Mouse (Mus musculus) stomach, embryonic 14.5 days (tissue): ENCODE measurements at regions not wholly inside any gene's neighbourhood (a gene's known extent, or its start where the extent isn't known, plus 50 kb on each side); places are given as distances from the start of the nearest gene placed in this dataset.
"Not testable (repeated sequence)": the region's sequence is repeated elsewhere in the genome, so short reads cannot be mapped to it uniquely, and the experiment has no call there.

Experiments used
- ATAC-seq: fragments of 200-750 bp; cut with Nextera tagmentation; 2 replicates; pipeline ENCODE4 v1.8.0; 2017; ENCODE audit warnings: low read depth, moderate TSS enrichment; ENCODE audit not compliant: insufficient number of reproducible peaks, insufficient read depth, low FRiP score
- H3K27ac ChIP-seq: fragments of 300-500 bp; sonication (generic); 2 replicates; pipeline ENCODE4 v1.5.1; 2014; ENCODE audit warnings: mild to moderate bottlenecking, low read length, moderate library complexity, mixed read lengths
- H3K27me3 ChIP-seq: fragments of 300-500 bp; sonication (generic); 2 replicates; pipeline ENCODE4 v1.6.1; 2014; ENCODE audit warnings: low read length, control low read depth, mixed read lengths; ENCODE audit not compliant: control insufficient read depth, insufficient read depth
- H3K36me3 ChIP-seq: fragments of 300-500 bp; sonication (generic); 2 replicates; pipeline ENCODE4 v1.6.1; 2014; ENCODE audit warnings: mild to moderate bottlenecking, control low read depth, low read length, moderate library complexity, mixed read lengths; ENCODE audit not compliant: control insufficient read depth, insufficient read depth
- H3K4me1 ChIP-seq: fragments of 300-500 bp; sonication (generic); 2 replicates; pipeline ENCODE4 v1.6.1; 2014; ENCODE audit warnings: low read length, control low read depth, mixed read lengths; ENCODE audit not compliant: control insufficient read depth, insufficient read depth
- H3K4me2 ChIP-seq: fragments of 300-500 bp; sonication (generic); replicated peaks from 2 replicates; pipeline ENCODE4 v1.6.1; 2014; ENCODE audit warnings: low read depth, low read length, control low read depth
- H3K4me3 ChIP-seq: fragments of 300-500 bp; sonication (generic); 2 replicates; pipeline ENCODE4 v1.5.1; 2014; ENCODE audit warnings: low read depth, low read length, control low read depth
- H3K9ac ChIP-seq: fragments of 300-500 bp; sonication (generic); replicated peaks from 2 replicates; pipeline ENCODE4 v1.6.1; 2014; ENCODE audit warnings: low read depth, mild to moderate bottlenecking, control low read depth, low read length, moderate library complexity, mixed read lengths
- H3K9me3 ChIP-seq: fragments of 300-500 bp; sonication (generic); 2 replicates; pipeline ENCODE4 v1.6.1; 2016; ENCODE audit warnings: low read depth, low read length, control low read depth; ENCODE audit not compliant: control insufficient read depth
- WGBS: fragments of 180-500 bp; shearing (Covaris S2); extraction: QIAGEN DNeasy Blood & Tissue Kit; methylation state at CpG from one replicate; pipeline ENCODE4 v1.1.7; 2014; 5-methylcytosine and 5-hydroxymethylcytosine counted together

GRCm38 (mm10) chr2:160581029-160581428 lies 64.7 kb upstream of the Top1 start:
- no peak overlapping the region for H3K27ac ChIP-seq
- no peaks in the 10 kb centered on the region for H3K4me1 ChIP-seq
- H3K27me3 ChIP-seq: peaks cover 14% of the 10 kb centered on the region; the same call in 1 of the 2 replicates
- no peak overlapping the region for H3K4me3 ChIP-seq
- no peak overlapping the region for H3K9ac ChIP-seq
- 9% methylated on average over 9 of the region's 9 CpGs for WGBS
- H3K36me3 ChIP-seq: no peaks in the 10 kb centered on the region
- ATAC-seq: no peak
- H3K4me2 ChIP-seq: no peak overlapping the region
- H3K9me3 ChIP-seq: no peaks in the 10 kb centered on the region

- 97% methylated on average over 19 of the region's 19 CpGs for WGBS
- H3K36me3 ChIP-seq, H3K4me2 ChIP-seq, H3K9me3 ChIP-seq, H3K9ac ChIP-seq, H3K4me1 ChIP-seq, H3K4me3 ChIP-seq, ATAC-seq, H3K27ac ChIP-seq: not testable (repeated sequence)
- peaks cover 14% of the 10 kb centered on the region; the same call in 1 of the 2 replicates for H3K27me3 ChIP-seq
These were observed 62.7 kb upstream of the Top1 start for GRCm38 (mm10) chr2:160583034-160583433.

DNA sequence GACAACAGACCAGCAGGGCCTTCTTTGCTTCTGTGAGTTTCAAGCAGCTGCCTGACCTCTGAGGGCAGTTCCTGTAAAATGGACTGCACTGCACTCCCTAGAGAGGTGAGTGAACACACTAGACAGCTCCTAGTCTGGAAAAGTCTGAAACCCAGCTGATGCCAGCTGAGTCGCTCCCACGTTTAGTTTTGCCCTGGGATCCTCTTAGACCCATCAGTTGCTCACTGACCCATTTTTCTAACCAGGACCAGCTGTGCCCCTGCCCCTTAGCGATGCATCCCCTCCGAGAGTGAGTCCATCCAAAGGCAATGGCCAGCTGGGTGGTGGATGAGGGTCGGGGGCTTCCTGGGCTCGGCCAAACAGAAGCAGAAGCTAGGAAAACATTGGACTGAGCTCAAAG lies 62.2 kb upstream of the Top1 start:
- Histone ChIP-seq H3K9me3 (no peaks in the 10 kb centered on the region), H3K27me3 (peaks cover 14% of the 10 kb centered on the region; the same call in 1 of the 2 replicates), H3K36me3 (no peaks in the 10 kb centered on the region), H3K4me3 (no peak overlapping the region), H3K27ac (no peak overlapping the region), H3K4me2 (no peak overlapping the region), H3K4me1 (no peaks in the 10 kb centered on the region), H3K9ac (no peak overlapping the region)
- WGBS: 78% methylated on average over 6 of the region's 6 CpGs
- no peak for ATAC-seq

- no peaks in the 10 kb centered on the region for H3K36me3 ChIP-seq
- peaks cover 11% of the 10 kb centered on the region; the same call in 1 of the 2 replicates for H3K27me3 ChIP-seq
- ATAC-seq: no peak
- H3K27ac ChIP-seq: no peak overlapping the region
- H3K4me3 ChIP-seq: no peak overlapping the region
- WGBS: 53% methylated on average over 9 of the region's 9 CpGs
- no peak overlapping the region for H3K4me2 ChIP-seq
- H3K4me1 ChIP-seq: no peaks in the 10 kb centered on the region
- H3K9me3 ChIP-seq: no peaks in the 10 kb centered on the region
- H3K9ac ChIP-seq: no peak overlapping the region
These were observed 61.1 kb upstream of the Top1 start for GRCm38 (mm10) chr2:160584568-160584967.

DNA sequence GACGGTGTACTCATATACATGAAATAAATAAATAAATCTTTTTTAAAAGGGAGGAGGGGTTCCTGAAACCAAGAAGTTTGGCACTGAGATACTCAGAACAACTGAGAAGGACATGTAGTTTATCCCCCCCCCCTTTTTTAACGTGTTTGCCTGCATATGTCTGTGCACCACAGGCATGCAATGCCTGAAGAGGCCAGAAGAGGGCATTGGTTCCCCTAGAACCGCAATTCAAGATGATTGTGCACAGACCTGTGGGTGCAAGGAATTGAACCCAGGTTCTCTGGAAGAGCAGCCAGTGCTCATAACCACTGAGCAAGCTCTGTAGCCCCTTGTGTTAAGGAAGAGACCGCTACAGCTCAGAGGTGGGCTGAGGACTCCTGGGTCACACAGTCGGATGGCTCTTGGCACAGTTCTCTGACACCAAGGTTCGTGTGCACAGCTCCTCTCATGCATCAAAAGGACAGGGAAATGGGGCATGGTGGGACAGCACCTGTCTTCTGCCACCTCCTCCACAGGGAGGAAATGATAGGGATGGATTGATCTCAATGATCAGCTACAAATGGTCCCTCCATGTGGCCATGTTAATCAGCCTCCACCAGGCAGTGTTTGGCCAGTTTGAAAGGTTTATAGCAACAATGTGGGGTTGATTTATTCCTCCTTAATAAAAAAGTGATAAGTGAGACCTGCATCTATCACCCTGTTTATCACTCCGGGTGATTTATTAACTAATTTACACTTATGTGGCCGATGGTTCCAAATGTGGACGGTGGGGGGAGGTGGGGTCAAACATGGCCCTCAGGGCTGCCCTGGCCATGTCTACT lies 58.5 kb upstream of the Top1 start:
- Histone ChIP-seq H3K4me3 (no peak overlapping the region), H3K4me2 (no peak overlapping the region), H3K27ac (no peak overlapping the region), H3K27me3 (no peaks in the 10 kb centered on the region), H3K9me3 (no peaks in the 10 kb centered on the region), H3K4me1 (peaks cover 5% of the 10 kb centered on the region; the same call in 1 of the 2 replicates), H3K9ac (no peak overlapping the region), H3K36me3 (no peaks in the 10 kb centered on the region)
- 61% methylated on average over 9 of the region's 9 CpGs for WGBS
- ATAC-seq: no peak

GRCm38 (mm10) chr2:160588401-160588800 lies 57.3 kb upstream of the Top1 start:
- H3K27ac ChIP-seq: no peak overlapping the region
- H3K36me3 ChIP-seq: no peaks in the 10 kb centered on the region
- no peak overlapping the region for H3K4me3 ChIP-seq
- H3K9me3 ChIP-seq: no peaks in the 10 kb centered on the region
- WGBS: 87% methylated on average over 9 of the region's 9 CpGs
- H3K27me3 ChIP-seq: no peaks in the 10 kb centered on the region
- H3K9ac ChIP-seq: no peak overlapping the region
- H3K4me2 ChIP-seq: no peak overlapping the region
- ATAC-seq: no peak
- H3K4me1 ChIP-seq: peaks cover 5% of the 10 kb centered on the region; the same call in 1 of the 2 replicates

DNA sequence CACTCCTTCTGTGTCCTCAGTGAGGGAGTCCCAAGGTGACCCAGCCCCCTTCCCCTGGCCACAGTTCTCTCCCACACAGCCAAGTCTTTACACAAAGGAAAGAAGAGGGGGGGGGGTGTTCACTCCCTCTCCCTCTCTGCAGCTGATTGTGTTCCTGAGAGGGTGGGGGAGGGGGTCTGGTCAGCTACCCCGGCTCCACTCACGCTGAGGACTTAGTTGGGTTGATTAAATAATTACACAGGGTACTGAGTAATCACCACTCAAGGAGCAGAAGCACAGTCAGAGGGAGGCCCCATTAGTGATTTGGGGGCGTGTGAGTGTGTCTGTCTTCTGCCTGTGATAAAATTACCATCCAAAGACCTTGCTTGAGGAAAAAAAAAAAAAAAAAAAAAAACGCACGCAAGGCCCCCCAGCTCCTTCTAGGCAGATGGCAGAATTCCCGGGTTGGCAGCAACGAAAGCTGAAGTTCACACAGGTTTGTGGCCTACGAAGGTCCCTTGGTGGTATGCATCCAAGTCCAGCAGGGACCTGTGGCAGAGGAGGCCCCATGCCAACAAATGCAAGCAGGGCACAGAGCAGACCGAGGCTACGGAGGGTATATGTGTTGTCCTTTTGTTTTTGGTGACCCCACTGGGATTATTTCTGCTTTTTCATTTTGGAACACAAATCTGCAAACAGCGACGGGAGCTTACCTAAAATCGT lies 55.3 kb upstream of the Top1 start:
- no peaks in the 10 kb centered on the region for H3K27me3 ChIP-seq
- no peak overlapping the region for H3K4me2 ChIP-seq
- no peaks in the 10 kb centered on the region for H3K9me3 ChIP-seq
- H3K4me3 ChIP-seq: no peak overlapping the region
- no peak overlapping the region for H3K27ac ChIP-seq
- H3K36me3 ChIP-seq: no peaks in the 10 kb centered on the region
- peak; percentile 54 for ATAC-seq
- peaks cover 5% of the 10 kb centered on the region; the same call in 1 of the 2 replicates for H3K4me1 ChIP-seq
- 42% methylated on average over 13 of the region's 13 CpGs for WGBS
- no peak overlapping the region for H3K9ac ChIP-seq

DNA sequence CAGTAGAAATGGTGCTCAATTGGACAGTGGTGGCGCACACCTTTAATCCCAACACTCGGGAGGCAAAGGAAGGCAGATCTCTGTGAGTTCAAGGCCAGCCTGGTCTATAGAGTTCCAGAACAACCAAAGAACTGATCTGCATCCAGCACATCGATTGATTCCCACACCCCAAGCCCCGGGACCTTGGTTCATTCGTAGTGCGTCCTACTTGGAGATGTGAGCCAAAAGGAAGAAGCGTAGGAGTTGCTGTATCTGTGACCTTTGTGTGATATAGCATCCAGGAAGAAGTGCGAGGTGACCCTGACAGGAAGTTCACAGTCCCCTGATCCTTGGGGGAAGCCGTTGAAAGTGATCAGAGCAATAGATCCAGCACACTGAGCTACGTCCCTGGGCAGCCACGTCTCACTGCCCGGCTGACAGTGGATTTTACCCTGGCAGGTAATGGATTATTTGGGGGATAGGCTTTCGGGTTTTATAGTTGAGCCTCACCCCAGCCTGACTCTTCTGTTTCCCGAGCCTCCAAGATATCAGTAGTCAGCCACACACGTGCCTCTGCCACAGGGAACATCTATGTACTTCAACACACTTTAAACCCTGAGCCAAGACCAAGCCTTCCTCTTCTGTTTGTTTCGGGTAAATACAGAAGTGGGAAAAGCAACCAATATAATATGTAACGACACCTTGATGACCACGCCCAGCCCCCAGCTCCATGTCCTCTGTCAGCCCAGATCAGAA lies 54.1 kb upstream of the Top1 start:
- Histone ChIP-seq H3K9me3 (no peaks in the 10 kb centered on the region), H3K36me3 (no peaks in the 10 kb centered on the region), H3K4me2 (no peak overlapping the region), H3K27me3 (no peaks in the 10 kb centered on the region), H3K9ac (no peak overlapping the region), H3K4me1 (peaks cover 5% of the 10 kb centered on the region; the same call in 1 of the 2 replicates), H3K4me3 (no peak overlapping the region), H3K27ac (no peak overlapping the region)
- ATAC-seq: no peak
- 80% methylated on average over 18 of the region's 18 CpGs for WGBS
